Mouse (Mus musculus) adrenal gland, postnatal 10 days (tissue): ENCODE measurements at regions not wholly inside any gene's neighbourhood (a gene's known extent, or its start where the extent isn't known, plus 50 kb on each side); places are given as distances from the start of the nearest gene placed in this dataset.

Source experiments
- DNase-seq: peaks from one replicate; pipeline ENCODE4 v3.0.0; 2021; ENCODE audit warnings: mixed read lengths

GRCm38 (mm10) chr1:132820136-132820535, 59.9 kb upstream of the Lrrn2 start:
- no peak for DNase-seq

GRCm38 (mm10) chr1:132818296-132818695, 61.8 kb upstream of the Lrrn2 start:
- DNase-seq, result no peak

GRCm38 (mm10) chr1:132817366-132817765, 62.7 kb upstream of the Lrrn2 start:
- DNase-seq, result no peak

GRCm38 (mm10) chr1:132805543-132805942, 63.9 kb upstream of the Nfasc start:
- DNase-seq, result no peak

- peak; percentile 50 for DNase-seq
Observed at GRCm38 (mm10) chr1:132803842-132804241, 62.2 kb upstream of the Nfasc start.

- peak; percentile 37 for DNase-seq
Observed at GRCm38 (mm10) chr1:132802380-132802779, 60.8 kb upstream of the Nfasc start.

GRCm38 (mm10) chr1:132800285-132800684, 58.7 kb upstream of the Nfasc start:
- peak; percentile 38 for DNase-seq

GRCm38 (mm10) chr1:132799258-132799657, 57.7 kb upstream of the Nfasc start:
- peak; percentile 44 for DNase-seq

- DNase-seq, result no peak
Observed at GRCm38 (mm10) chr1:132794462-132794861, 52.9 kb upstream of the Nfasc start.
